Mouse (Mus musculus): ENCODE results near the gene Abcd1.

DNA sequence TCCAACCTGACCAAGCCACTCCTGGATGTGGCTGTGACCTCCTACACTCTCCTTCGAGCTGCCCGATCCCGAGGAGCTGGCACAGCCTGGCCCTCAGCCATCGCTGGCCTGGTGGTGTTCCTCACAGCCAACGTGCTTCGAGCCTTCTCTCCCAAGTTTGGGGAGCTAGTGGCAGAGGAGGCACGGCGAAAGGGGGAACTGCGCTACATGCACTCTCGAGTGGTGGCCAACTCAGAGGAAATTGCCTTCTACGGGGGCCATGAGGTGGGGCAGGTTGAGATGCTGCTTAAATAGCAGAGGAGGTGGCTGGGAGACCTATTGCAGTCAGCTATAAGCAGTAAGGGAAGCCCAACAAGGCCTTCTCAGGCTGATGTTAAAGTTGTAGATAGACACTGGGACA lies 1.3 kb downstream of the Abcd1 start:
- TF ChIP-seq CTCF (IDR thresholded peaks at IDR 0.05; ENCODE audit: low read depth, low read length) (no peak), POLR2A (IDR thresholded peaks at IDR 0.05; ENCODE audit: extremely low read depth, insufficient read depth, low read length) (no peak)
